Mouse (Mus musculus) testis, adult 2 months (tissue): ENCODE measurements around the gene Manba. TPM values are rescaled to one million over a fixed set of nuclear protein-coding genes. Genes with fewer than 3 reads are reported as not detected.

Experiments
- H3K27ac ChIP-seq: fragments of 200-500 bp; 2 replicates; pipeline ENCODE4 v1.5.1; 2012; ENCODE audit warnings: low read depth, low read length; ENCODE audit not compliant: control insufficient read depth, insufficient read depth
- H3K27me3 ChIP-seq: fragments of 200-500 bp; 2 replicates; pipeline ENCODE4 v1.6.1; 2012; ENCODE audit warnings: mild to moderate bottlenecking, low read length, moderate library complexity; ENCODE audit not compliant: control insufficient read depth, insufficient read depth
- H3K36me3 ChIP-seq: fragments of 200-500 bp; 2 replicates; pipeline ENCODE4 v1.6.1; 2012; ENCODE audit warnings: mild to moderate bottlenecking, low read length; ENCODE audit not compliant: control insufficient read depth, insufficient read depth
- H3K4me1 ChIP-seq: fragments of 200-500 bp; 2 replicates; pipeline ENCODE4 v1.6.1; 2012; ENCODE audit warnings: low read length; ENCODE audit not compliant: control insufficient read depth, insufficient read depth
- H3K4me3 ChIP-seq: fragments of 200-500 bp; 2 replicates; pipeline ENCODE4 v1.5.1; 2012; ENCODE audit warnings: low read depth, mild to moderate bottlenecking, low read length, moderate library complexity, mixed read lengths; ENCODE audit not compliant: control insufficient read depth
- CTCF ChIP-seq: fragments of 200-500 bp; IDR thresholded peaks from 2 replicates; pipeline ENCODE4 v1.5.1; 2012; ENCODE audit warnings: low read depth, mild to moderate bottlenecking, inconsistent platforms, low read length, moderate library complexity; ENCODE audit not compliant: control insufficient read depth, insufficient read depth, insufficient replicate concordance
- POLR2A ChIP-seq: fragments of 200-500 bp; IDR thresholded peaks from 2 replicates; pipeline ENCODE4 v1.6.1; 2012; ENCODE audit warnings: low read depth, mild to moderate bottlenecking, inconsistent platforms, low read length, moderate library complexity; ENCODE audit not compliant: control insufficient read depth
- polyA plus RNA-seq: library from polyadenylated mRNA; depleted of rRNA; stranded (reverse); fragments of >200 nt; gene quantifications from 2 replicates; pipeline ENCODE4 v1.2.3, GENCODE M21; 2012

Manba gene
- polyA plus RNA-seq, 1 experiment, result 8.5 TPM

GRCm38 (mm10) chr3:135556851-135557662 is 71.6 kb downstream of the Manba start:
- TF ChIP-seq CTCF, result no peak
- no peak for TF ChIP-seq POLR2A
- H3K36me3 ChIP-seq, result no peaks in the 10 kb centered on the region
- H3K27ac ChIP-seq, result no peak overlapping the region
- H3K27me3 ChIP-seq, result no peaks in the 10 kb centered on the region
- H3K4me3 ChIP-seq, result no peak overlapping the region
- H3K4me1 ChIP-seq, result no peaks in the 10 kb centered on the region

GRCm38 (mm10) chr3:135562036-135562435 is 76.6 kb downstream of the Manba start:
- Histone ChIP-seq H3K4me3 (no peak overlapping the region), H3K27ac (0 out of 2 replicates have a peak overlapping the region, but pooled peaks have one; percentile 29), H3K36me3 (no peaks in the 10 kb centered on the region), H3K4me1 (no peaks in the 10 kb centered on the region), H3K27me3 (no peaks in the 10 kb centered on the region)
- TF ChIP-seq CTCF (no peak), POLR2A (no peak)

GRCm38 (mm10) chr3:135563163-135563689 is 77.8 kb downstream of the Manba start:
- Histone ChIP-seq H3K4me3 (no peak overlapping the region), H3K27ac (no peak overlapping the region)

GRCm38 (mm10) chr3:135564706-135565105 is 79.3 kb downstream of the Manba start:
- Histone ChIP-seq H3K4me3 (no peak overlapping the region), H3K4me1 (no peaks in the 10 kb centered on the region; the same call in 1 of the 2 replicates), H3K27me3 (no peaks in the 10 kb centered on the region), H3K27ac (no peak overlapping the region), H3K36me3 (no peaks in the 10 kb centered on the region)
- TF ChIP-seq CTCF (no peak), POLR2A (no peak)

More at GRCm38 (mm10) chr3:135563163-135563689, 77.8 kb downstream of the Manba start:
- TF ChIP-seq CTCF, result no peak
- no peak for TF ChIP-seq POLR2A
- no peaks in the 10 kb centered on the region for H3K27me3 ChIP-seq
- H3K36me3 ChIP-seq, result no peaks in the 10 kb centered on the region
- H3K4me1 ChIP-seq, result no peaks in the 10 kb centered on the region; the same call in 1 of the 2 replicates

- no peak overlapping the region for H3K27ac ChIP-seq
- no peaks in the 10 kb centered on the region for H3K36me3 ChIP-seq
- TF ChIP-seq CTCF (no peak), POLR2A (no peak)
- no peak overlapping the region for H3K4me3 ChIP-seq
- no peaks in the 10 kb centered on the region for H3K27me3 ChIP-seq
- no peaks in the 10 kb centered on the region; the same call in 1 of the 2 replicates for H3K4me1 ChIP-seq
Measured at GRCm38 (mm10) chr3:135565306-135565705, 79.9 kb downstream of the Manba start.

- TF ChIP-seq POLR2A (no peak), CTCF (no peak)
- Histone ChIP-seq H3K4me1 (peaks cover 2% of the 10 kb centered on the region), H3K27me3 (no peaks in the 10 kb centered on the region), H3K4me3 (no peak overlapping the region), H3K36me3 (no peaks in the 10 kb centered on the region), H3K27ac (no peak overlapping the region)
Measured at GRCm38 (mm10) chr3:135567888-135568287, 82.5 kb downstream of the Manba start.

GRCm38 (mm10) chr3:135568633-135569032 is 83.2 kb downstream of the Manba start:
- Histone ChIP-seq H3K27me3 (no peaks in the 10 kb centered on the region), H3K36me3 (no peaks in the 10 kb centered on the region)

GRCm38 (mm10) chr3:135571540-135571939 is 86.1 kb downstream of the Manba start:
- H3K4me3 ChIP-seq, result peak overlapping the region; percentile 55
- peaks cover 2% of the 10 kb centered on the region for H3K4me1 ChIP-seq
- H3K27me3 ChIP-seq, result no peaks in the 10 kb centered on the region
- TF ChIP-seq CTCF (no peak), POLR2A (no peak)
- no peaks in the 10 kb centered on the region for H3K36me3 ChIP-seq
- no peak overlapping the region for H3K27ac ChIP-seq

More at GRCm38 (mm10) chr3:135568633-135569032, 83.2 kb downstream of the Manba start:
- no peak for TF ChIP-seq CTCF
- no peak for TF ChIP-seq POLR2A
- Histone ChIP-seq H3K27ac (no peak overlapping the region), H3K4me3 (no peak overlapping the region), H3K4me1 (peaks cover 2% of the 10 kb centered on the region)
